Mouse (Mus musculus) large intestine, adult 2 months (tissue): ENCODE measurements at regions not wholly inside any gene's neighbourhood (a gene's known extent, or its start where the extent isn't known, plus 50 kb on each side); places are given as distances from the start of the nearest gene placed in this dataset.

Experiments
- DNase-seq: peaks from one replicate; pipeline ENCODE4 v3.0.0-alpha.2; 2012; ENCODE audit warnings: low read depth, low spot score
- WGBS: fragments of 180-500 bp; shearing (Covaris S2); methylation state at CpG from one replicate; pipeline ENCODE4 v1.1.7; 2018; 5-methylcytosine and 5-hydroxymethylcytosine counted together

DNA sequence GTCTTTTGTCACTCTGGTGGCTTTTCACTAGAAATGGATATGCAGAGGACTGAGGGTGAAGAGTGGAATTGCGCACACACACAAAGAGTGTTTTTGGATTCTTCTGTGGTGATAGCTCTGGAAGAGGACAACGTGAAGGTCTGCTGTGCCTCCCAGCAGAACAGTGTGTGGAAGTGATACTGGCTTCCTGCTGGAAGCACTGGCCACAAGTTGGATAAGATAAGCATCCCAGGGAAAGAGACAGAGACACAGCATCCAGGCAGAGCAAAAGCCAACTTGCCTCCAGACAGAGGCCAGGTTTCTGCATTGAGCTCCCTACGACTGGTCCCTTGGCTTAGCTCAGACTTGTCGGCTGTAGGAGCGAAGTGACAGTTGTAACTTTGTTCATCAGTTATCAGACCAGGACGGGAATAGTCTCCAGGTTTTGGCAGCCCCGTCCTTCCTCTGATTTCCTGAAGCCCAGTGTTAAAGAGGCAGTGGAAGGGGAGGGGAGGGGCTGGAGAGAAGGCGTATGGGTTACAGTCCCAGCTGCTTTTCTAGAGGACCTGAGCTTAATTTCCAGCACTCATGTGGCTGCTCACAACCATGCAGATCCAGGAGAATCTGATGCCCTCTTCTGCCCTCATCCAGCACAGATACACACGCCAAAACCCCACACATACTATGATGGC lies 89.2 kb downstream of the Tmem170b start:
- DNase-seq, result no peak
- WGBS, result 81% methylated on average over 9 of the region's 9 CpGs

DNA sequence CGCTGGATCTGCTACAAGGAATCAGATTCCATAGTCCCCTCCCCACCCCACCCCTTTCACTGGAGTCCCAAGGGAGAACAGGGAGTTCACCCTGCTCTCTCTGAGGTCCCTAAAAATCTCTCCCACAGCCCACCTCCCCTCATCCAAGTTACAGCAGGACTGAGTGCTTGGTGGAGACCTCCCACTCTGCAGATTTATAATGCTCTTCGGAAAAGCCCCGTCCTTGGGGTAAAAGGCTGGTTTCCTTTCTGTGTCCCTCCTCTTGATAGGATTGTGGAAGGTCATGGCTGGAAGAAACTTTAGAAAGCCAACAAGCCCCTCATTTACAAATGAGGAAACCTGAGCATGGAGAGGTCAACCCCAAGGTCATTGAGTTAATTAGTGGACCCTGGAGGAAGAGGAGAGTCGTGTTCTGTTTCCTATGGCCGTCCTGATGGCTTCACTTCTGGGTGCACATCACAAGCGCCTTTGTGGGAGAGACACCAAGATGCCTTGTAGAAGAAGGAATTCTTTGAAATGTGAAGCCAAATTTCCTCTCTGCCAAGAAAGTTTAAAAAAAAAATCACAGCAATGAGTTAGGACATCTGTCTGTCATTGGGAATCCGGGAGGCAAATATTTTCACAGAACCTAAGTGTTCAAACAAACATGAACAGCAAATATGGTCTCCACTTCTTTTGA lies 91.2 kb downstream of the Tmem170b start:
- DNase-seq, result no peak
- 80% methylated on average over 7 of the region's 7 CpGs for WGBS

DNA sequence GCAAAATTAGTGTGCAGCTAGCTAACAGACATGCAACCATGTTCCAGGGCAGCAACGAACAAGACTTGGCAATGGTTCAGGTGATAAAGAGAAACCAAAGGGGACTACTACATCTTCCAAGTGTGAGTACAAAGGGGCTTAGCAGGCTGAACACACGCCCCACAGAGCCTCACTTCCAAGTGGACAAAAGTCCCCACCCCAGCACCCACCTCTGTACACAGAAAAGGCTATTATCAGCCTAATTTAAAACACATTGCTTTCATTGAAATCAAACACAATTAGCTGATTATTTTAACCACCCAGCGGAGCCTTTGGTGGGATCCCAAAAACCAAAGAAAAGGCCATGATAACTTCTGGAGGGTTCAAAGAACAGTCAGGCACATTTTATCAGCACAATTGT lies 95.6 kb downstream of the Tmem170b start:
- 56% methylated on average over 3 of the region's 3 CpGs for WGBS
- no peak for DNase-seq

DNA sequence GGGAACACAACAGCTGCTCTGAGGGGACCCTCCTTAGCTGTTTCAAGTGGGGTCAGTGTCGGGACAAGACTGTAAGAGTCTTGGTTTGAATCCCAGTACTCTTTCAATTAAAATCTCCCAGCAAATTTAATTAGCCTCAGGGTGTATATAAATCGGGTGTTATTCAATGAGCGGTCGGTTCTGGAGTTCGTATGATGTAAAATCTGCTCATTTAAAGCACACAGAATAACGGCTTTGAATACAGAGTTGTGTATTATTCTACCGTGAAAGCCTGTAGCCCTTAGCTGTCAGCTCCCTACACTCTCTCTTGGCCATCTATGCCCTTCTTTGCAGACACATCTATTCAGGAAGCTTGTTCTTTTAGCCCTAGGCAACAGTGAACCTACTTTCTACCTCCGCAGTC lies 96.1 kb downstream of the Tmem170b start:
- WGBS, result 80% methylated on average over 8 of the region's 8 CpGs
- no peak for DNase-seq

DNA sequence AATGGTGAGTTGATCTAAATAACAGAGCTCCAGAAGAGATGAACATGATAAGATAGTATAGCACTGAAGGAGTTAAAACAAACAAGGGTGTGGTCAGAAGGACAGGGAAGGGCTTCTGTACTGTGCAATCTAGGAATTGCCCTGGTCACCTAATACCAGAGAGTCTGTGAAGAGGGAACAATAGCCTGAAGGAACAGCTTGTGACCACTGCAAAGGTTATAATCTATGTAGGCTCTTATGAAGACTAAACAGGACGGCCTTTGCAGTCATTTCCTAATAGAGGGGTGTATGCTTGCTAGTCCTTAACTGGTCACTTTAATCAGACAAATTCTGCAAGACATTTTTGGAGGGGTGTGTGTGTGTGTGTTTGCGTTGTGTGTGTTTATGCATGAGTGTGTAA lies 97.5 kb downstream of the Tmem170b start:
- WGBS, result 70% methylated on average over 2 of the region's 2 CpGs
- no peak for DNase-seq

DNA sequence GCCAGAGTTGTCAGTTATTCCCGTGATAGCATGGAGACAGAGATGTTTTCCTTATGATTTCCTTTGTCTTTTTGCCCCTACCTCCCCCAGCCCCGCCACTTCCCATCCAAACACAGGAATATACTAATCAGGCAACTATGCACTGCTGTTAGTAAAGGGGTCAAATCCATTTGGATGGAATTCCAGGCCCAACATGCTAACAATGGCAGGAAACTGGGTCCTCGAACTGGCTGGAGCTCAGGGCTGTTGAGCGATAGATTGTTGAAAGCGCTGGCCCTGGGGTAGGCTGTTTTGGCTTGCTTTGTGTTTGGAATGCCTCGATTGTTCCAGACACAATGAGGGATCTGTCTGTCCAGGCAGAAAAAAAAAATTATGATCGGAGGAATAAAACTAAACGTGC lies 97.9 kb downstream of the Tmem170b start:
- 83% methylated on average over 8 of the region's 8 CpGs for WGBS
- DNase-seq, result no peak

DNA sequence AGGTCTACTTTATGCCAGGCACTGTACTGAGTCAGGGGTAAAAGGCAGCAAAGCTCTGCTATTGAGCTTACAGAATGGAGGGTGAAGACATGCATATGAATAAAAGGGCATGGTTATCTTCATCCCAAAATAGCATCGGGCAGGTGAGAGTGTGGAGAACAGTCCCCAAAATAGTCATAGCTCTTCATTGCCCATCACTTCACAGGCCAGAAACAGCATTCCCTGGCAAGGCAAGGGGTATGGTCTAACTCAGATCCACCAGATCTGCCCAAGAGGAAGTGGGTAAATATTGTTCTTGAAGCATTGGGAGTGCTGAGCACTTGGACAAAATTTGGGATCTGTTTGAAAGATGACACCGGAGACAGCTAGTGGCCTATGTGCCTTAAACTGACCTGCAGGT lies 99.1 kb downstream of the Tmem170b start:
- DNase-seq, result no peak
- 96% methylated on average over 2 of the region's 2 CpGs for WGBS

DNA sequence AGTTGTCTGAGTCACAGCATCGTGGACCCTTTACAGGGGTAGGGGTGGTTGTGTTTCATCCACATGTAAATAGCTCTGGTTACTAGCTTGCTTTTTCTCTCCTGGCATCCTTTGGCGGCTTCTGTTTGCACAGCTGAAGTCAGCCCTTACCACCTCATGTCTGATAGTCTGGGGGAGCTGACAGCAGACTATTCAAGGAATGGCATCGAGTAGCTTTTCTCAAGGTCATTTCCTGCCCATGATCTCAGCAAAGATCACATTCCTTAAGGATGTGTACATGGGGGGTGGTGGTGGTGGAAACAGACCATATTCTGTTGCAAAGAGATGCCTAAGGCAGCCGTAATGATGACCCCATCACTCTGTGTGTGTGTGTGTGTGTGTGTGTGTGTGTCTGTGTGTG lies 99.9 kb downstream of the Tmem170b start:
- no peak for DNase-seq
- 37% methylated on average over 4 of the region's 4 CpGs for WGBS

DNA sequence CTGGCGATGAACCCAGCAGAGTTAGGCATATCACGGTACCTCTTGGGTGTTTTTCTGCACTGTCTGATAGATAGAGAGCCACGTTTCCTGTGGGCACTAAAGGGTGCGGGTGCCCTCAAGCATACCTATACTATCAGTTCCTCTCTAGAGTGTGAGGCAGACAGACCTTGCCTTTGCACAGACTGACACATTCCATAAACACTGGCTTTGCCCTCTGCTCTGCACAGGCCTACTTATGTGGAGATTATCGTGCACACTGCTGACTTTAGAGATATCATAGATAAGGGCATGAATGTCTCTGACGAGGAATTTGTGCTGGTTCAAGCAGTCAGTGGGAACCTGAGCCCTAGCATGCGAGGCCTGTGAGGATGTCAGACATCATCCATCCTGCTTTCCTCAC lies 102.1 kb downstream of the Tmem170b start:
- 89% methylated on average over 7 of the region's 7 CpGs for WGBS
- DNase-seq, result no peak

DNA sequence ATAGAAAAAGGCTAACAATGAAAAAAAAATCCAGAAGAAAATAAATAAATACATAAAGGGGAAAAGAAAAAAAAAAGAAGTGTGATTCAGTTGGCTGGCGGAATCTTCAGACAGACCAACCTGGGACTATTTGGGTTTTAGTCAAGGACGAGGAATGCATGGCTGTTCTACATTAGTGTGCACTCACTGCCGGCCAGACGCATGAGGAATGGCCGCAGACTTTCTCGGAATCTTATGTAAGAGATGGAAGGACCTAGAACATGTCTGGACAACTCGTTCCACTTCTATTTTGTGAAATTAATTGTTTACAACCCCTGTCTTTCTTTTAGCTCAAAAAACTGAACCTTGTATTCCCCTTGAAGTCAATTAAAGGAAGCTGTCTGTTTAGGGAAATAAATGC lies 103.4 kb downstream of the Tmem170b start:
- WGBS, result 66% methylated on average over 7 of the region's 7 CpGs
- DNase-seq, result no peak

DNA sequence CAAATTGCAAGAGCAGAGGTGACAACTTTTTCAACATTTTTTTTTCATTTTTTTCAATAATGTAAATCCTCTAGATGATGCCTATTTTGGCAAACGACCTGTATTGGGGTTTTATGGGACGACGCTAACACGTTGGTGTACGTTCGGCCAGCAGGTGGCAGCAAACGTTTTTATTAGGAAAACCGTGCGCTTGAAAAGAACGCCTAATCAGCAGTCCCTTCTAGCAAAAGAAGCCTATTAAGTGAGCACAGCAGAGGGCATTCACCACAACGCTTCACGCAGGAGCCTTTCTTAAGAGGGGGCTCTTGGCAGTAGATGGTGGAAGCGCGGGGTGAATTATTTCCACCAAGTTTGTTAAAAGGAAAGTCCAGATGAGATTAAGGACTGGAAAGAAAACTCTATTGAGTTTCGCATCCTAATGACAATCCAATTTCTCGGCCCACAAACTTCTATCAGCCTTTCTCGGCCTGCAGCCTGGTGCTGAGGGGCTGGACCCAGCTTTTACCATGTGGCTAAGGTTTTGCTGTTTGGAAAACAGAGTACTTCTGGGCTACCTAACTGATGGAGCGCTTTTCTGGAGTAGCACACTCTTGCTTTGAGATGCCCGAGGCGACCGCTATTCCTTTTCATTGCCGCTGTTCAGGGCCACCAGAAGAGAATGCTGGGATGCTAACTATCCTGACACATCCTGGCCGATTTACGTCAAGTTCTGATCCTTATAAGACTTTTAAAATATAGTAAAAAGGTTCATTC lies 103.9 kb downstream of the Tmem170b start:
- 40% methylated on average over 24 of the region's 24 CpGs for WGBS
- peak; percentile 69 for DNase-seq

DNA sequence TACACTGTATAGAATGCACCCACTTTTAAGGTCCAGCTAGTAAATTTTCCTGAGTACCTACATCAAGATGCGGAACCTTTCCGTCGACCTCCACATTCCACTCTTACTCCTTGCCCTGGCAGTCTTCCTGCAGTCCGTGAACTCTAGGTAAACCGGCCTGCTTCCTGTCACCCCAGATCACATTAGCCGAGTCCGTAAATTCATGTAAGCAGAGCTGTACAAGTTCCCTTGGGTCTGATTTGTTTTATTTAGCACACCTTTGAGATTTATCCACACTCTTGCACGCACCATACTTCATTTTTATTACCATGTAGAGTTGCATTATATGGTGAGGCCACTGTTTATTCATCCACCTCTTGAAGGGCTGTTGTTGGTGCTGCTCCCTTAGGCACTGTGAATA lies 106.9 kb downstream of the Tmem170b start:
- DNase-seq, result no peak
- WGBS, result 59% methylated on average over 8 of the region's 8 CpGs
